Mouse (Mus musculus): ENCODE measurements around the gene Ostf1.

Gene Ostf1

GRCm38 (mm10) chr19:18631644-18632219, at the start of gene Ostf1, which contains the start of gene Nmrk1:
Ostf1 (minus strand) TSS chr19:18631823.
Nmrk1 (plus strand) TSS chr19:18631950.
- DNase-seq (ENCODE audit: low spot score in 2 of 2) = peak; percentile 96 to 98

- DNase-seq (ENCODE audit: low spot score in 2 of 2) = no peak
Observed at GRCm38 (mm10) chr19:18673116-18673515, 41.5 kb upstream of the Ostf1 start.

- no peak for DNase-seq (ENCODE audit: low spot score in 2 of 2)
Observed at GRCm38 (mm10) chr19:18672498-18672897, 40.9 kb upstream of the Ostf1 start.

DNA sequence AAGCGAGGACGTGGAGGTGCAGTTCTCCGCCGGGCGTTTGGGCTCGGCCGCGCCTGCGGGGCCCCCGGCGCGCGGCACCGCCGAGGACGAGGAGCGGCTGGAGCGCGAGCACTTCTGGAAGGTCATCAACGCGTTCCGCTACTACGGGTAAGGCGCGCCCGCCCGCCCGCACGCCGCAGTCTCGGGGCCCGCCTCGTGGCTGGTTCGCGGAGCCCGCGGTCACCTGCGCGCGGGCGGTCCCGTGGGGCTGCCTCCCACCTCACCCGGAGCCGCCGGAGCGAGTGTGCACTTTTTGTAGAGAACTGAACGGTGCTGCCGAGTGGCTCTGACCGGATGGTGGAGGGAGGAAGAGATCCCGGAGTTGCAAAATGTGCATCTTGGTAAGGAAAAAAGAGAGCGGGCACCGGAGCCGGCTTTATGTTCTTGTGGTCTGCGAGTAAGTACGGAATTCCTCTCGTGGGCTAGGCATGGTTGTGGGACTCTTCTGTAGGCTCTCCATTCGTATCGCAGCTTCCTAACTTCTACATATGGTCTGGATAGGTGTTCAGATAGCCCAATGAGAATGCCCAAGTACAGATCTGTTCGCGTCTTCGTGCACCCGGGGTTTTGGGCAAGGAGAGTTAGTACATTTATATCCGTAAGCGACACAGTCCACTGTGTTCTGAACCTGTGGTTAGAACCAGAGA, 39.6 kb upstream of the Ostf1 start:
- peak; percentile 42 to 44 for DNase-seq (ENCODE audit: low spot score in 2 of 2)

- peak; percentile 99 for DNase-seq (ENCODE audit: low spot score in 2 of 2)
Observed at GRCm38 (mm10) chr19:18670608-18671007, 39.0 kb upstream of the Ostf1 start, which contains the start of gene Carnmt1. Carnmt1 (plus strand) TSS chr19:18670764.

GRCm38 (mm10) chr19:18669551-18669950, 37.9 kb upstream of the Ostf1 start:
- no peak for DNase-seq (ENCODE audit: low spot score in 2 of 2)

GRCm38 (mm10) chr19:18666966-18667365, 35.3 kb upstream of the Ostf1 start:
- DNase-seq (ENCODE audit: low spot score in 2 of 2) = no peak

DNA sequence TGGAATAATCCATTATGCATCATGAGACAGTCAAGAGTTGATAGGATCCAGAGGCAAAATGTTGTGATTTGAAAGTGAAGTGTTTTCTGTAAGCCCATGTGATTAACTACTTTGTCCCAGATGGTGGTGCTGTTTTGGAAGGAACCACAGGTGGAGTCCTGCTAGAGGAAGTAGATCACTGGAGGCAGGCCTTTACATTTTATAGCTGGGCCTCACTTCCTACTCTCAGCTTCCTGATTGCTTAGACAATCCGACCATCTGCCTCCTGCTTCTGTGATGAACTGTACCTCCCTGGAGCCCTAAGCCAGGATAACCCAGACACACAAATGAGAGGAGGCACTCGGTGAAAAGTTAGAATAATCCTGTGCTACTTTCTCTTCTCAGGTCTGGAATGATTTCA, 32.3 kb upstream of the Ostf1 start:
- DNase-seq (ENCODE audit: low spot score in 2 of 2) = peak in 1 of 2 experiments; percentile 23

DNA sequence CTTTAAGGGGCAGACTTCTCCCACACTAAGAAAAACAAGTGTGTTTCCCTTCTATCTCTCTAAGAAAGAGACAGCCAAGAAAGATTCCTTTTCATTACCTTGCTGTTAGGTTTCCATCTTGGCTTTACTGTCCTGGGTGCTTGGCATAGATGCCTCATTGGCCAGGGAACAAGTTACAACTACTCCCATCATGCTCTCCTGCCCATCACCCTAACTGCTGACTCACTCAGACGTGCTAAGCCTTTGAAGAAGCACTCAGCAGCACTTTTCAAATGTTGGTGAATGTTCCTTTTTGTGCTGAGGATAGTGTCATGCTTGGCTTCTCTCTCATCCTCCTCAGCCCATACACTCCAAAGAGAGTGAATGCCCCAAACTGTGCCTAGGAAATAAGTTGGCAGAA, 30.1 kb upstream of the Ostf1 start:
- no peak for DNase-seq (ENCODE audit: low spot score in 2 of 2)

DNA sequence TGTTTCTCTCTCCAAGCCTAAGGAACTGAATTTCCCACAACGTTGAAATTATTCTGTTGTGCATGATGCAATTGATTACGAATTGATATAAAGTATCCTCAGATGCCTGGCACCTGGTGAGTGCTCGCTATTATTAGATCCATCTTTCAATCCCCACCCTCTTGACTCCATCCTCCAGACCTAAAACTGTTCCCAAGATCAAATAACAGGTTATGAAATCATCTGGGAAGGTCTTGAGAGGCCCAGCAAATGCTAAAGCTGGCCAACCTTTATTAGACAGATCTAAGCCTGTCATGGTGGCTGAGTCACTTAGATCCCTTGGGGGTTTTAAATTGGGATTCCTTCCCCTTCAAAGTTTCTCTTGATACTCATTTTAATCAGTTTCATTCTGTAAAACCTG, 28.8 kb upstream of the Ostf1 start:
- DNase-seq (ENCODE audit: low spot score in 2 of 2) = no peak

- no peak for DNase-seq (ENCODE audit: low spot score in 2 of 2)
Observed at GRCm38 (mm10) chr19:18659349-18659748, 27.7 kb upstream of the Ostf1 start.

- no peak for DNase-seq (ENCODE audit: low spot score in 2 of 2)
Observed at GRCm38 (mm10) chr19:18658473-18658872, 26.9 kb upstream of the Ostf1 start.

DNA sequence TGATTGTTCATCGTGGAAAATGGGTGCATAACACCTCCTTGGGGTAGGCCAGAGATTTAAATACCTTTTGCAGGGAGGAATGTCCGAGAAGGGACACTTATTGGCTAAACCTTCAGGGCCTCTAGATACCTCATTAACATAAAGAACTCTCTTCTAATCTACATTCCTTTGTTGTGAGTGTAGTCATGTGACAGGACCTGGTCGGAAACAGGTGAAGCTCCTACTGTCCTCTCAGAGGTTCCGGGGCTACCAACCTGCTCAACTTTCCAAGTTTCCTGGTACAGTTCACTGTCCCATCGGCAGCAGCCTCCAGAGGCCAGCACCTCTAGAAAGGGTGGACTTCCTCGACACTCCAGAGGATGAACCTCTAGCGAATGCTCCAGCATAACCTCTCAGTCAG, 24.4 kb upstream of the Ostf1 start:
- DNase-seq (ENCODE audit: low spot score in 2 of 2) = no peak

DNA sequence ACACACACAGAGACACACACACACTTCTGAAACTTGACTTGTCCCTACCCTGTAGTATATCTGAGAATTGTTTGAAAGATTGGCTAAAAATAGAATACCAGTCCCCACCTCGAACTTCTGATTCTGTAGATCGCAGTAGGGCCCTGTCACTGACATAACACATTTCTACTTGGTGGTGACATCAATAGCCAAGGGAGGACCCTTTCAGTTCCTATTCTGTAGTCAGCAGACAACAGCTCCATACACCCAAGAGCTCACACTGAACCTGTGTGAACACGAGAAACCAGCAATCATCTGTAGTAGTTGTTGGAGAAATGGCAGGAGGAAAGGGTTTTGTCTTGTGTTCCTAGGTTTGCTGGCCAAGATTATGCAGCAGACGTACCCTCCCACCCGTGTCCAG, 23.4 kb upstream of the Ostf1 start:
- no peak for DNase-seq (ENCODE audit: low spot score in 2 of 2)

DNA sequence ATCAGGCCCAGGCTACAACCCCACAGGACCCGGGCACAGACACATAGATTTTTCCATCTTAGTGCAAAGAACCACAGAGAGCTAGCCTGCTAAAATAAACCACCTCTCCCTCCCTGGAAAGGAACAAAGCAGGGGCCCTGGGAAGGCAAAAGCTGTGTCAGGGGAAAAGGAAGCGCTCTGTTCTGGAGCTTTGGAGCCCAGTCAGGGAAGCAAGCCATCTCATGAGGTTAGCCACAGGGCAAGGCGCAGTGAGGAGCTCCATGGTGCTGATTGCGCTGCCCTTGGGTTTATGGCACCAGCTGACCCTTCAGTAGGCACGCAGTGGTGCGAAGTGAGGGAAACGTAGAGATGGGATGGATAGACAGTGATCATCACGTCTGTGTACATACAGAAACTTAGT, 22.7 kb upstream of the Ostf1 start:
- DNase-seq (ENCODE audit: low spot score in 2 of 2) = no peak

GRCm38 (mm10) chr19:18653058-18653457, 21.4 kb upstream of the Ostf1 start:
- DNase-seq (ENCODE audit: low spot score in 2 of 2) = no peak

- no peak for DNase-seq (ENCODE audit: low spot score in 2 of 2)
Observed at GRCm38 (mm10) chr19:18652592-18652991, 21.0 kb upstream of the Ostf1 start.

GRCm38 (mm10) chr19:18650473-18650872, 18.9 kb upstream of the Ostf1 start:
- no peak for DNase-seq (ENCODE audit: low spot score in 2 of 2)

DNA sequence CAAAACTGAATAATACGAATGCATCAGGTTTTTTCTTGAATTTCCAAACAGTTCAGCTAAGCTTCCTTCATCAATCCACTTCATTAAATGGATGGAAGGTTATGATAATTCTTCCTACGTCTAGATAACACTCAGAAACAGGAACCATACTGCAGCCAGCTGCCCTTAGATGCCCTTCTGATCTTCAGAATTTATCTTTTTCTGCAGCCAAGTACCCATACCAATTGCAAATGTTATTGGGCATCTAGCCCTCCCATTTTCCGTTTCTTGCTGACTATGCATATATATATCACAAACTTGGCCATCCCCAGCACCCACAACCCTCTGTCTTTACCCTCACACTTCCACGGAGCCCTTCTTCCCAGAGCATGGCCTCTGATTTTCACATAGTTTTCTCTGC, 18.3 kb upstream of the Ostf1 start:
- DNase-seq (ENCODE audit: low spot score in 2 of 2) = no peak

GRCm38 (mm10) chr19:18648558-18648945, 16.9 kb upstream of the Ostf1 start:
- DNase-seq (ENCODE audit: low spot score in 2 of 2) = no peak

- DNase-seq (ENCODE audit: low spot score in 2 of 2) = no peak
Observed at GRCm38 (mm10) chr19:18647775-18648557, 16.3 kb upstream of the Ostf1 start.

DNA sequence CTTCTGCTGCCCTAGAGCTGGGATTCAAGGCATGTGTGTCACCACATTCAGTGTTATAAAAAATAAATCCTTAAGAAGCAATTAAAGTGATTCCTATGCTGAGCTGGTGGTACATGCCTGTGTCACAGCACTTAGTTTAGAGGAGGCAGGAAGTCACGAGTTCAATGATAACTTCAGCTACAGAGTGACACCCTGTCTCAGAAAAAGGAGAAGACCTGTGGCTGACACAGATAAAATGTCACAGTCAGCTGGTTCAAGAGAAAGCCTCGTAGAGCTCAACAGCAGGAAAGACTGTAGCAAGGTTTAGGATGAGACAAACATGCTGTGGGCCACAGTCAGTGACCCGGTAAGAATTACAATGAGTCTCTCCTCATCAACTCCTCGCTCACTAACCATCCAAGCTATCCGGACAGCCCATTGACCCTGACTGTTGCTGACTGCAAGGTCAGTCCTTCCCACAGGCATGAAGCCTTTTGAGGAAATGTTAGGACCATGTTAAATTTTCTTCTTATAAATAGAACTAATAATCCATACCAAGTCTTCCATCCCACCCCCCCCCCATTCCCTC, 15.3 kb upstream of the Ostf1 start:
- DNase-seq (ENCODE audit: low spot score in 2 of 2) = peak; percentile 53 to 58
